Mouse (Mus musculus) 416B (cell line): ENCODE measurements around the gene Mfap3.

Source experiments
- DNase-seq: peaks from one replicate; pipeline ENCODE4 v3.0.0; 2011; ENCODE audit warnings: low read depth

Gene Mfap3

DNA sequence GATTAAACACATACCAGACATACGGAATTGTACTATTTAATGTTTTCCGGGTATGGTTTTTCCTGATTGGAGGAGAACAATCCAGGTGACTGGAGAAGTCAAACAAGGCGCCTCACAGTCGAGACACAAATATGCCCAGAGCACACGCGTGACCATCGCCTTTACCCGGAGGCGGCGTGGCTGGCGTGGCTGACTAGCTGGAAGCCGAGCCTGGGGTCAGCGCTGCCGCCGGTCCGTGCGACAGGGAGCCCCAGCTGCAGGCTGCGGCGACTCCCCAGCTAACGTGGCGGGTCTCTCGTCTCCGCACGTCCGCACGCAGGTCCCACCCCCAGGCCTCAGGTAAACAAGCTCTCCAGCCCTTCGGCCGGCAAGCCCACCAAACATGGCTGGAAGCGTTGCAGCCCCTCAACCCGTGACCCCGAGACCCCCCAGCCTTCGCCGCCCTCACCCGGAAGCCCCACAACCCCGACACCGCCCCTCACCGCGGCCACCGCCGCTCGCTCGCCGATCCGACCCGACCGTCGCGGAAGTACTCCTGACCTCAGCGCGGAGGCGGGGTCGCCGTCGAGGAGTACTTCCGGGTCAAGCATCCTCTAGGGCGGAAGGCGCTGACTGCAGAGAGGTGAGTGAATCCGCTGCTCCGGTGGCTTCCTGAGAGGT, at the start of gene Mfap3, which contains the start of gene Fam114a2:
TSS of gene Mfap3 (plus strand) at position 574 of the 660 bp plus-strand sequence.
TSS of gene Fam114a2 (minus strand) at position 527 of the 660 bp plus-strand sequence.
- peak; percentile 89 for DNase-seq

DNA sequence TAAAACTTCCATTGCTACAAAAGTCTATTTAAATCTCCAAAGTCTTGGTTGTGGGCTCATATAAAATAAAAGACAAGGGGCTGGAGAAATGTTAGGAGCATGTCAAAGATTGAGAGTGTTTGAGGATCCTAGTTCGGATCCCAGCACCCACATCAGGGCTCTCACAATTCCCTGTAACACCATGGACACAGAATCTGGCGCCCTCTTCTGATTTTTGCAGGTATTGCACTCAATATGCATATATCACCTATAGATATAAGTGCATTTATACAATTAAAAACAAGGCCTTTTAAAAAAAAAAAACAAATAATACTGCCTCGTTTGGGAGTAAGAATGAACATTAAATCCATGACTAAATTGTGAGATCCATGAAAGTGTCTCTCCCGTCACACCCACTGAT, 49.8 kb upstream of the Mfap3 start:
- DNase-seq = no peak

DNA sequence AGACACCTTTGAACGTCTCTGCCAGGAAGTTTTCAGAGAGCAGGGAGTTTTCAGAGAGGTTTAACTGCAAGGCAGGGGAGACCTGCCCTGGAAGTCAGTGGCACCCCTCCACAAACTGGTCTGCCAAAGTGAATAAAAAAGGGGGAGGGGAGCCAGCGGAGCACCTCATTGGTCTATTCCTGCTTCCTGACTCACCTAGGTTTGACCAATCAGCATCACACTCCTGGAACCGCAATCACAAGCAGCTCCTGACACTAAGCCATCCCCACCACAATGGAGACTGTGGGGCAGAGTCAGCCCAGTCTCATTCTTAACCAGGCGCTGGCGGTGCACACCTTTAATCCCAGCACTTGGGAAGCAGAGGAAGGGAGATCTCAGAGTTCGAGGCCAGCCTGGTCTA, 48.4 kb upstream of the Mfap3 start:
- DNase-seq = peak; percentile 53

DNA sequence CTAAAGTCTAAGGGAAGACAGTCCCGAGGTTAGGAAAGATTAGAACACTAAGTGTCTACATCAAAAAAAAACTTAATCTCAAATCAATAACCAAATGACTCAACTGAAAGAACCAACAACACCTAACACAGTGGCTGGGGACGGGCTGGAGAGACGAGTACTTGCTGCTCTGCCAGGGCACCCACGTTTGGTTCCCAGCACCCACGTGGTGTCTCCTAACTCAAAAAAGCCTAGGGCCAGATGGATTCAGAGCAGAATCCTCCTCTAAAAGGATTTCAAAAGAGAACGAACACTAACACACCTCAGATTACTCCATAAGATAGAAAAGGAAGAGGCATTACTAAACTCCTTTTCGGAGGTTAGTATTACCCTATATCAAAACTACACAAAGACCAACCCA, 47.5 kb upstream of the Mfap3 start:
- no peak for DNase-seq

DNA sequence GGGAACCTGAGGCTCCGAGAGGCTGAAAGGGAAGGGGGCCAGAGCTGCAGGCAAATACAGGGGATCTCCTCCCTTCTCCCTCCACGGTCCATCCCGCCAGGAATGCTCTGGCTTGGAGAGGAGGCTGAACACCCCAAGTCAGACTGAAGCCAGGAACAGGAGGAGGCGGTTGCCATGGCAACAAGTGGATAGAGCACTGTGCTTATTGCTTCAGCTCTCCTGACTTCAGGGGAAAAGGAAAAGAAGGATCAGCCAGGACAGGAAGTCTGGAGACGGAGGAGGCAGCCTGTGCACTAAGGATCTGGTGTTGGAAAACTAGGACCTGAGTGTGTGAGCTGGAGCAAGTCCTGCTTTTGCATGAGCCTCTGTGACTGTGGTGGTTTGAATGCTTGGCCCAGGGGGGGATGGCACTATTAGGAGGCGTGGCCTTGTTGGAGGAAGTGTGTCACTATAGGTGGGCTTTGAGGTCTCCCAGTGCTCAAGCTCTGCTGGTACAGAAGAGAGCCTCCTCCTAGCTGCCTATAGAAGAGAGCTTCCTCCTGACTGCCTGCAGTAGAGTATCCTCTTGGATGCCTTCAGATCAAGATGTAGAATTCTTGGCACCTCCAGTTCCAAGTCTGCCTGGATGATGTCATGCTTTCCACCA, 44.0 kb upstream of the Mfap3 start:
- DNase-seq = no peak

DNA sequence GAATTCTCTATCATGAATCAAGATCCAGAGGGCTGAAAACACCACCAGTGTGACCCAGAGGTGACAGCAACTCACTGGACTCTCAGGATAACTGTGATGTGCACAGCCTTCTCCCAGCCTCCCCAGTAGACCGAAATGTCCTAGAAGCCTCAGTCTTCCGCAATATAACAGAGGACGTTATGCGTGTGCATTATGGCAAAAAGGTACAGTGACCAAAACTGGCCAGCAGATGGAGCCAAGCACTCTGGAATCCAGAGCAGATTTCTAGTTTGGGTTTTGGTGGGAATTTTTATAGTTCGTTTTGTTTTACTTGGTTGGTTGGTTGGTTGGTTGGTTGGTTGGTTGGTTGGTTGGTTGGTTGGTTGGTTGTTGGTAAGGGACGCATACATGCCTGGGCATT, 43.3 kb upstream of the Mfap3 start:
- peak; percentile 59 for DNase-seq

DNA sequence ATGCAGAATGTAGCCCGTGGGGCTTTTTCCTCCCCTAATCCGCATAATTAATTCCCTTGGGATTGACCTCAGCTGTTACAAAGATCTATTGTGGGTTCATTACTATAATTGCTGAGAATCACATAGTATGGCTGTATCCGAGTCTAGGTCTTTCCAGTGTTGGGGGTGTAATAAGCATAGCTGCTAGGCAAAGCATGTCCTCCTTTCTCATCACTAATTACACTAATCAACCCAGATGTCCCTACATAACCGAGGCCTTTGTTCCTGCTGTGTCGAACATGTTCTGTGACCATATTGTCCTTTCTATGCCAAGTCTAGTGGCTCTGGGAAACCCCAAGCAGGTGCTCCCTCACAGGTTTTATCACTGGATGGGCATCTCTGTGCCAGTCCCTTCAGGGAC, 40.4 kb upstream of the Mfap3 start:
- DNase-seq = no peak

DNA sequence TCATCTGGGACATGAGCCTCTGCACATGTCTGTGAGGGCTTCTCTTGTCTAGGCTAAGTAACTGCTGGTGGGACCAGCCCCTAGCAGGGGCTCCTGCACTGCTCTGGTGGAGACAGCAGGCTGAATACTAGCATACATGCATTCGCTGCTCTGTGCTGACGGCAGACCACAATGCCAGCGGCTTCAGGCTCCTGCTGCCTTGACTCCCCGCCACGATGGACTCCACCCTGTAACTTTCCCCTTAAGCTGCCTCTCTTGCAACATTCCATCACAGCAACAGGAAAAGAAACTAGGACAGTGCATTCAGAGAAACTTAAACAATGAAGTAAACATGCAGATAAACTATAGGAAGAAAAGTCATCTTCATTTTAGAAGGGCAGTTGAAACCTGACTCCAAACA, 30.0 kb upstream of the Mfap3 start:
- DNase-seq = no peak

DNA sequence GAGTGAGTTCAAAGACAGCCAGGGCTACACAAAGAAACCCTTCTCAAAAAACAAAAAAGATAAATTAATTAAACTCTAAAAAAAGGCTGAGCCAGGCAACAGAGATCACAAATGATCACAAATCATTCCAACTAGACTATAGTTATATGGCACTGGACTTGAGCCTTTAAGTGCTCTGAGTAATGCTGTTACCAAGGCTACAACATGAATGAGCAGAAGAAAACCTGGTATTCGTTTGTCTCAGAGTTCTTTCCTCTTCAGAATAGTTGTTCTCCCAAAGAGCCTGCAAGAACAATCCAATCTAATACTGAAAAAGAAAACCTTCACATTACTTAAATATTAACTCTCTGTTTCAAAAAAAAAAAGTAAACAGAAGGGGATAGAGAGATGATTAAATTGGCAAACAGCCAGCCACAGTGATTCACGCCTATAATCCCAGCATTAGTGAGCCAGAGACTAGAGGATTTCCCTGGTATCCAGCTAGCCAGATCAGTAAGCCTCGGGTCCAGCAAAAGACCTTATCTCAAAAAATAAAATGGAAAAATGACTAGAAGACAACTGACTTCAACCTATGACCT, 21.9 kb upstream of the Mfap3 start:
- DNase-seq = no peak

DNA sequence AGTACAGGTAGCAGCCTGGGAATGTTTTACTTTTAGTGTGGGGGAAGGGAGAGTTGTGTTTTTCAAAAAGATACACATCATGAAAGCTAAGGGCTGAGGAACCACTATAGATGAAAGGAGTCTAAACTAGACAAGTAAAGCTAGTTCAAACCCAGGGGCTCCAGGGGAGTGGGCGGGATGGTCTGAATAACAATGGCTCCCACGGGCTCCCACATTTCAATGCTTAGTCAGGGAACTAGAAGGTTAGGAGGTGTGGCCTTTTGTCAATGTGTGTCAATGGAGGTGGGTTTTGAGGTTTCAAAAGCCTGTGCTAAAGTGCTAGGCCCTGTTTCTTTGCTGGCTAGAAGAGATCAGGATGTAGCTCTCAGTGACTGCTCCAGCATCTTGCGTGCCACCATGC, 20.8 kb upstream of the Mfap3 start:
- no peak for DNase-seq

DNA sequence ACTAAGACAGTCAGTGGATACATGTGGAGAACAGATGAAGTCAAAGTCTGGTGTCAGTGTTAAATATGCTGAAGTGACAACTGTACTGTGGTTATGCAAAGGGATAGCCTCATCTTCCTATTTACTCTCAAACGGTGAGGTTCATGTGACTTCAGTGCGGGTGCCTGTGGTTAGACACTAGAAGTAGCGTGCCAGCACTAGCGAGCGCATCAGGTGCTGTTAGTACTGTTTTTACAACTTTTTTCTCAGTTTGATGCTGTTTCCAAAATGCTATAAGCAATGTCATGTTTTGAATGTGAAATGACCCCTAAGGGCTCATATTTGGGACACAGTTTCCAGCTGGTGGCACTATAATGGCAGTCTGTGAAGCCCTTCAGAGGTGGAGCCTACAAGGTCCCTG, 20.2 kb upstream of the Mfap3 start:
- DNase-seq = no peak

DNA sequence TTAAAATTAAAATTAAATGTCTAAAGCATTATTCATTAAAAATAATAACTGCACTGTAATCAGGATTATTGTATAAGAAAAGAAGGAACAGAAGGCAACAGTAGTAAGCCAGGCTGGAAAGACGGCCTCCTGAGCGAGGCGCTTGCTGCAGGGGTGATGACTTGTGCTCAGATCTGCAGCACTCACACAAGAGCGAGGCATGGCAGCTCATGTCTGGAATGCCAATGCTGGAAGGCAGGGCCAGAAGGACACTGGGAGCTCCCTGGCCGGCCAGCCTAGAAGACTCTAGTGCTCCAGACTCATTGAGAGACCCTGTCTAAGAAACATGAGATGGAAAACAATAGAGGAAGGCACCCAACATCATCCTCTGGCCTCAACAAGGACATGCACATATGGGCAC, 15.3 kb upstream of the Mfap3 start:
- DNase-seq = no peak

DNA sequence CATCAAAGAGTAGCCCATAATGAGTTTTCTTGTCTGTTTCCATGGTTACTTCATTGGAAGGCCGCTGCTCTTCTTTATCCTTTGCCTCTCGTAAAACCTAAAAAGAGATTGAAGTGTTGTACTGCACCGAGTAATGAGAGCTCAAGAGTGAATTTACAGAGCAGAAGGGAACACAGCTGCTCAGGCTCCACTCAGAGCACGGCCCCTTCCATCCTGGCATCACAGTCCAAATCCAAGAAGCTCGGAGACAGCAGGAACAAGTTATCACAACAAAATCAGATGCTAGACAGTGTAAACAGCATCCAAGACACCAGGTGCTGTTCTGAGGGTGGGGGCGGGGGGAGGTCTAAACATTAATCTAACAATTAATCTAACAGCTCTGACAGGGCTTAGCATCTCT, 11.6 kb upstream of the Mfap3 start:
- DNase-seq = no peak

DNA sequence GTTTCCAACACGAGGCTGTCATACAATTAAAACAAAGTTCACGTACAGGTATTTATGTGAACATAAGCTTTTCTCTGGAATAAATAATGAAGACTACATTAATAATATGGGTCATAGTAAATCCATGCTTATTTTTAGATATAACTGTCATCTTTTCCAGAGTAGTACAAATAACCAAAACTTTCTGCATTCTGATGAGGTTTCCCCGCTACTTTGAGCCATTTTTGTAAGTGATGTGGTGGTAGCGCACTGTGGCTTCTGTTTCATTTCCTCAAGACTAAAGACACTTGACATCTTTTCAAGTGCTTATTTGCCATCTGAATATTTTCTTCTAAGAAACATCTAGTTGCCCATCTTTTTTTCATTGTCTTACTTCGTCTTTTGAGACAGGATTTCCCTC, 3.2 kb upstream of the Mfap3 start:
- DNase-seq = no peak

DNA sequence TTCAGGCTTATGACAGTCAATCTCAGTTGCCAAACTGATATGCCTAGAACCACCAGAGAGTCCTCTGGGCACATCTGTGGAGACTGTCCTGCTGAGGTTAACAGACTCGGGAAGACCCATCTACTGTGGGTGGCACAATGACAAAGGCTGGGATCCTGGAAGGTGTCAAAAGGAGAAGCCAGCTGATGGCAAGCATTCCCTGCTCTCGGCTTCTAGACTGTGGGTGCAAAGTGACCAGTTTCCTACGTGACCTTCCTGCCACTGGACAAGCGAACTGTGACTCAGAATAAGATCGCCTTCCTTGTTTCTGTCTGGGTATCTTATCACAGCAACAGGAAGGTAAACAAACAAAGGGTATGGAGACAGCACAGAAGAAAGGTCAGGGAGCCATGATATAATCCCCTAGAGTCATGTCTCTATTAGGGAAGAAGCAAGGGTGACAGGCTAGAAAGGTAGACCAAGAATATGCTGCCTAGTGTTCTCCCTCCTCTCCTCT, 1.5 kb upstream of the Mfap3 start:
- peak; percentile 56 for DNase-seq

DNA sequence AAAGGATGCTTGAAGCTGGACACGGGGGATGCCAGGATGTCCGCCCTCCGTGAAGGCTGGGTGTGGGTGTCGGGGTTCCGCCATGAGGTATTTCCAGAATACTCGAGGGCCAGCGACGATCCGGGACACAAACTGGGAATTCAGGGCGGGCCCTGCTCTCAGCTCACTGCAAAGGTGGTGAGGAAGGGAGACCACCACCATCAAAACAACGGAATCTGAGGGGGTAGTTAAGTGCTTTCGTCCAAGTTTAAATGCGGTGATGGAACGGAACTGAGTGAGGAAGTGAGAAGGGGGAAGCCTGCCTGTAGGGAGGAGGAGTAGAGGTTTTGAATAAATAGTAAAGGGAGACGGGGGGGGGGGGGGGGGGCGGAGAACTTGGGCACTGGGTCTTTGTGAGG, 286 bp downstream of the Mfap3 start:
- DNase-seq = no peak

DNA sequence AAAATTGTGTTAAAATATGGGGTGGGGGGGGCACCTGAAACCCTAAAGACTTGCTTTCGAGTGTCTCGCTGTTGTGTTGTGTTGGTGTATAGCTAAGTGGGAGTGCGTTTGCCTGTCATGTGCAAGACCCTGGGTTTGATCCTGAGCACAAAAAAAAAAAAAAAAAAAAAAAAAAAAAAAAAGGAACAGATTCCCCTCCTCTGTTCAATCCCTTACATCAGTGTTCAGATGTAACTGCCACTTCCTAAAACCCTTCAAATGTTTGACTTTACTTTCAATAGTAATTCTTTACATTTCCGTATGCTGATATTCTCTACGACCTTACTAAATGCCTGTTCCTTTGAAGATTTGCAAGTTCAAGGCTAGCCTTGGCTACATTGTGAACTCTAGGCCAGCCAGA, 840 bp downstream of the Mfap3 start:
- DNase-seq = no peak

DNA sequence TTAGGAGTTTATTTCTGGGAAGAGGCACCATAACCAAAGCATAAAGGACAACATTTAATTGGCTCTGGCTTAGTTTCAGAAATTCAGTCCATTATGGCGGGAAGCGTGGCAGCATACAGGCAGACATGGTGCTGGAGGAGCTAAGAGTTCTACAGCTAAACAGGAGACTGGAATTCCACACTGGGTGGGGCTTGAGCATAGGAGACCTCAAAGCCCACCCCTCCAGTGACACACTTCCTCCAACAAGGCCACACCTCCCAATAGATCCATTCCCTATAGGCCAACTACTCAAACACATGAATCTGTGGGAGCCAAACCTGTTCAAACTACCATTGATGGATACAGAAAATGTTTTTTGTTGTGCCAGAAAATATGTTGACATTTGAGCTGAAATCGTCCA, 2.7 kb downstream of the Mfap3 start:
- no peak for DNase-seq

DNA sequence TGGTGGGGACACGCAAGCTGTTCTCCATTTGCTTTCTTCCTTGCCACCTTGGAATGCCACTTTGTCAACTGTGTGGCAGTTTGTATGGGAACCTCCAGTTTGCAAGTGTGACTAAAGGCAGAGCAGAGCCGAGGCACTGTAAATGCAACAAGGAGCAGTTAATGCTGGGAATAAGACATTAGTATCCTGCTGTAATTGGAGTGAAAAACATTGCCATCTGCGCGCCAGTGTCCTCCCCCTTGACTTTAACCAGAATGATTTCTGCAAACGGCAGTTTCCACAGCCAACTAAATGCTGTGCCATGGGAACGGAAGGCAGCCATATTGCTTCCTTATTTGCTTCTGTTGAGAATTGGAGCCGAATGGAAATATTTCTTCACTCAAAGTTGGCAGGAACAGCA, 3.6 kb downstream of the Mfap3 start:
- DNase-seq = no peak

DNA sequence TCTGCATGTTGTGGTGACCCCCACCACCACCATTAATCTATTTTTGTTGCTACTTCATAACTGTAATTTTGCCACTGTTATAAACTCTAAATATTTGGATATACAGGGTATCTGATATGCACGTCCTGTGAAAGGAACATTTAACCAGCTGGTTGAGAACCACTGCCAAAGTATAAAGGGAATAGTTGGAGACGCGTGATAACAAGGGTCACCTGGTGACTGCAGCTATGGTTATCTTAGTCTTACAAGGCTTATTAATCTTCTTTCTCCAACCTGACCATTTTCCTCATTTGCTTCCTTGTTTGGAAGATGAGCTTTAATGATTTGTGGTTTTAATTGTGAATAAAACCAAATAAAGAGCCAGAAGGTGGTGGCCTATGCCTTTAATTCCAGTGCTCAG, 5.0 kb downstream of the Mfap3 start:
- DNase-seq = no peak

DNA sequence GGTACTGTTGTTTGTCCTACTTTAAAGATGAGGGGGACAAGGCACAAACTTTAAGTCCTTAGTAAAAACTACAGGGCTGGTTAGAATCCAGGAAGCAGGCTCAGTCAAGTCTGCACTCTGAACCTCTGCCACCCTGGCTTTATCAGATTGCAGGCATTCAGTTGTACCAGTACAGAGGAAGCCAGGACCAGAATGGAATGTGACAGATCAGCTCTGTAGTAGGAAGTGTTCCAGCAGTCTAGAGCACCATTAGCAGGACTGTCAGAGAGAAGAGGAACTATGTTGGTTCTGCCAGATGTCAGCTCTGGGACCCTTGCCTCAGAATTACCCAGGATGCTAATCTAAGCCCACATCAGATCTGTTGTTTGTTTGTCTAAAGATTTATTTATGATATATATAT, 6.1 kb downstream of the Mfap3 start:
- peak; percentile 29 for DNase-seq

DNA sequence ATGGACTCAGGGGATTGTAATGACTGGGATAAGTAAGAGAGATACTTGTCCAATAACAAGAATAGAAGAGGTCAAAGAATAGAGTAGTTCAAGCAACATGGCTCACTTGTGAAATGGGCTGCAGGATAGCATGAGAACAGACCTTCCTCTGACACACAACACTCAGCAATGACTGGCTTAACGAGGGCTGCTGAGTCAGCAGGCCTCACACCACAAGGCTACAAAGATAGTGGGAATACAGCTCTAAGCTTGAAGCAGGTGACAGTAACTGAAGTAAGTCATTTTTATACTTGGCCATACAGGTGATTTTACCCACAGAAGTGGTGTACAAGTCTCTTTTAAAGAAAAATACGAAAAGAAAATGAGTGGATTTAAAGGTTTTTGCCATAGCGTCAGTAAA, 7.4 kb downstream of the Mfap3 start:
- peak; percentile 21 for DNase-seq

DNA sequence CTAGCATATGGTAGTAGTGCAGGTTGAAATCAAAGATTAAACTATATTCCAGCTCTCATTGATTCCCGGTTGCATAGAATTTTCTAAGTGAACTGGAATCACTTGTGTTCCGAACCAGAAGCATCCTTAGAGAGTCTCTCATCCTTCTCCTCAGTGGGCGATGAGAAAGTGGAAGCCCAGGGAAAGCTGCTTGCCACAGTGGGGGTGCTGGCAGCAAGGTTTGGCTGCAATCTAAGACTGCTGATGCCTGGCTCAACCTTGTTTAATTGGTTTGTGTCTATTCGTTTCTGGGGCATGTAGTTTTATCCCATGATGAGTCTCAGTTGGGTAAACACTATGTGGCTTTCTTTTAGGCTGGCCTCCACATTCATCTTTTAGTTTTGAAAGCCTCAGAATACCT, 9.0 kb downstream of the Mfap3 start:
- DNase-seq = no peak

DNA sequence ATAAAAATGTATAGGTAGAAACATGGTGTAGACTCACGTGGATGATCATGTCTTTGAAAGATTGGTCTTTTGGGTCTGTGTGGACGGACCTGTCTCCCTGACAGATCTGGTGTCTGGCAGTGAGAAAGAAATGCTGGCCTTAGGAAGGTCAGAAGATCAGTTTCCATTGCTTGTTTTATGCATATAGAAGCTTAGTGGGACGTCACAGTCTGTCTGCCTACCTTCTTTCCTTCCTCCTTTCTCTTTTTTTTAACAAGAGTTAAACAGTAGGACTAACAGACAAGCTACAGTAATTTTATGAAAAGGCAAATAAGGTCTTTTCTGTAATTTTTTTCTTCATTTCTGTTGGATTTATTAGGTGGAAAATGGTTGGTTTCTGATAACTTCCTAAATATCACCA, 10.6 kb downstream of the Mfap3 start:
- DNase-seq = no peak
